Mouse (Mus musculus): ENCODE results near the gene Vps37d. TPM values are rescaled to one million over a fixed set of nuclear protein-coding genes. Genes with fewer than 3 reads are reported as not detected.

The Vps37d gene
- polyA plus RNA-seq, 1 experiment from 2014 or later, result 7.7 TPM

GRCm38 (mm10) chr5:135080539-135080938 lies 2.5 kb upstream of the Vps37d start:
- ATAC-seq (ENCODE audit: low read depth), result no peak
- H3K4me2 ChIP-seq (ENCODE audit: low read depth, low read length), result no peak overlapping the region
- no peaks in the 10 kb centered on the region for H3K9me3 ChIP-seq (ENCODE audit: control insufficient read depth, low read length)
- H3K9ac ChIP-seq (ENCODE audit: low read depth, low read length), result no peak overlapping the region
- no peak overlapping the region for H3K27ac ChIP-seq (replicated peaks; ENCODE audit: low read depth, low read length)
- H3K27me3 ChIP-seq (replicated peaks; ENCODE audit: control insufficient read depth, insufficient read depth, low read length), result no peaks in the 10 kb centered on the region
- WGBS, result 88% methylated on average over 5 of the region's 5 CpGs
- no peaks in the 10 kb centered on the region; the same call in 1 of the 2 replicates for H3K36me3 ChIP-seq (ENCODE audit: control insufficient read depth, insufficient read depth, low read length)
- no peaks in the 10 kb centered on the region for H3K4me1 ChIP-seq (ENCODE audit: control insufficient read depth, insufficient read depth, low read length)
- no peak for DNase-seq (ENCODE audit: low spot score)
- H3K4me3 ChIP-seq (ENCODE audit: low read depth, low read length), result no peak overlapping the region

- H3K9ac ChIP-seq (ENCODE audit: low read depth, low read length), result no peak overlapping the region
- 86% methylated on average over 2 of the region's 2 CpGs for WGBS
- no peaks in the 10 kb centered on the region for H3K9me3 ChIP-seq (ENCODE audit: control insufficient read depth, low read length)
- H3K27ac ChIP-seq (replicated peaks; ENCODE audit: low read depth, low read length), result no peak overlapping the region
- no peak overlapping the region for H3K4me3 ChIP-seq (ENCODE audit: low read depth, low read length)
- no peaks in the 10 kb centered on the region for H3K4me1 ChIP-seq (ENCODE audit: control insufficient read depth, insufficient read depth, low read length)
- peaks cover 9% of the 10 kb centered on the region; the same call in 1 of the 2 replicates for H3K36me3 ChIP-seq (ENCODE audit: control insufficient read depth, insufficient read depth, low read length)
- no peaks in the 10 kb centered on the region for H3K27me3 ChIP-seq (replicated peaks; ENCODE audit: control insufficient read depth, insufficient read depth, low read length)
- no peak overlapping the region for H3K4me2 ChIP-seq (ENCODE audit: low read depth, low read length)
- DNase-seq (ENCODE audit: low spot score), result no peak
- no peak for ATAC-seq (ENCODE audit: low read depth)
These were observed 1.5 kb upstream of the Vps37d start for GRCm38 (mm10) chr5:135079578-135079977.

- Histone ChIP-seq H3K4me2 (ENCODE audit: low read depth, low read length) (peak overlapping the region; percentile 69), H3K36me3 (ENCODE audit: control insufficient read depth, insufficient read depth, low read length) (peaks cover 12% of the 10 kb centered on the region; the same call in 1 of the 2 replicates), H3K9ac (ENCODE audit: low read depth, low read length) (peak overlapping the region; percentile 98), H3K27me3 (replicated peaks; ENCODE audit: control insufficient read depth, insufficient read depth, low read length) (no peaks in the 10 kb centered on the region), H3K27ac (replicated peaks; ENCODE audit: low read depth, low read length) (no peak overlapping the region), H3K4me1 (ENCODE audit: control insufficient read depth, insufficient read depth, low read length) (peaks cover 1% of the 10 kb centered on the region; the same call in 1 of the 2 replicates), H3K9me3 (ENCODE audit: control insufficient read depth, low read length) (no peaks in the 10 kb centered on the region), H3K4me3 (ENCODE audit: low read depth, low read length) (peak overlapping the region; percentile 94)
- peak; percentile 50 for ATAC-seq (ENCODE audit: low read depth)
- DNase-seq (ENCODE audit: low spot score), result no peak
- WGBS, result 2% methylated on average over 9 of the region's 11 CpGs
These were observed 380 bp upstream of the Vps37d start for GRCm38 (mm10) chr5:135078482-135078810.

- peak overlapping the region; percentile 94 for H3K4me3 ChIP-seq (ENCODE audit: low read depth, low read length)
- H3K27ac ChIP-seq (replicated peaks; ENCODE audit: low read depth, low read length), result peak overlapping the region; percentile 92
- peak; percentile 68 for ATAC-seq (ENCODE audit: low read depth)
- H3K9ac ChIP-seq (ENCODE audit: low read depth, low read length), result peak overlapping the region; percentile 98
- peaks cover 4% of the 10 kb centered on the region; the same call in 1 of the 2 replicates for H3K4me1 ChIP-seq (ENCODE audit: control insufficient read depth, insufficient read depth, low read length)
- no peaks in the 10 kb centered on the region for H3K9me3 ChIP-seq (ENCODE audit: control insufficient read depth, low read length)
- peak overlapping the region; percentile 69 for H3K4me2 ChIP-seq (ENCODE audit: low read depth, low read length)
- 15% methylated on average over 14 of the region's 14 CpGs for WGBS
- DNase-seq (ENCODE audit: low spot score), result peak; percentile 82
- peaks cover 23% of the 10 kb centered on the region for H3K36me3 ChIP-seq (ENCODE audit: control insufficient read depth, insufficient read depth, low read length)
- H3K27me3 ChIP-seq (replicated peaks; ENCODE audit: control insufficient read depth, insufficient read depth, low read length), result no peaks in the 10 kb centered on the region
These were observed 1.0 kb downstream of the Vps37d start for GRCm38 (mm10) chr5:135076931-135077505.

GRCm38 (mm10) chr5:135076368-135076767 lies 1.7 kb downstream of the Vps37d start:
- H3K27ac ChIP-seq (replicated peaks; ENCODE audit: low read depth, low read length), result no peak overlapping the region
- peak overlapping the region; percentile 94; the same call in 1 of the 2 replicates for H3K4me3 ChIP-seq (ENCODE audit: low read depth, low read length)
- peaks cover 28% of the 10 kb centered on the region for H3K36me3 ChIP-seq (ENCODE audit: control insufficient read depth, insufficient read depth, low read length)
- H3K27me3 ChIP-seq (replicated peaks; ENCODE audit: control insufficient read depth, insufficient read depth, low read length), result no peaks in the 10 kb centered on the region
- no peaks in the 10 kb centered on the region for H3K9me3 ChIP-seq (ENCODE audit: control insufficient read depth, low read length)
- DNase-seq (ENCODE audit: low spot score) (no peak), ATAC-seq (ENCODE audit: low read depth) (no peak)
- peak overlapping the region; percentile 69 for H3K4me2 ChIP-seq (ENCODE audit: low read depth, low read length)
- H3K4me1 ChIP-seq (ENCODE audit: control insufficient read depth, insufficient read depth, low read length), result peaks cover 4% of the 10 kb centered on the region; the same call in 1 of the 2 replicates
- 90% methylated on average over 14 of the region's 14 CpGs for WGBS
- H3K9ac ChIP-seq (ENCODE audit: low read depth, low read length), result peak overlapping the region; percentile 98; the same call in 1 of the 2 replicates

GRCm38 (mm10) chr5:135075655-135076054 lies 2.4 kb downstream of the Vps37d start:
- ATAC-seq (ENCODE audit: low read depth) (no peak), DNase-seq (ENCODE audit: low spot score) (no peak)
- H3K4me1 ChIP-seq (ENCODE audit: control insufficient read depth, insufficient read depth, low read length), result peaks cover 4% of the 10 kb centered on the region; the same call in 1 of the 2 replicates
- WGBS, result 68% methylated on average over 4 of the region's 4 CpGs
- no peaks in the 10 kb centered on the region for H3K27me3 ChIP-seq (replicated peaks; ENCODE audit: control insufficient read depth, insufficient read depth, low read length)
- no peaks in the 10 kb centered on the region for H3K9me3 ChIP-seq (ENCODE audit: control insufficient read depth, low read length)
- no peak overlapping the region for H3K4me3 ChIP-seq (ENCODE audit: low read depth, low read length)
- H3K27ac ChIP-seq (replicated peaks; ENCODE audit: low read depth, low read length), result no peak overlapping the region
- H3K4me2 ChIP-seq (ENCODE audit: low read depth, low read length), result no peak overlapping the region
- H3K9ac ChIP-seq (ENCODE audit: low read depth, low read length), result no peak overlapping the region
- H3K36me3 ChIP-seq (ENCODE audit: control insufficient read depth, insufficient read depth, low read length), result peaks cover 28% of the 10 kb centered on the region

GRCm38 (mm10) chr5:135073349-135074150 lies 4.5 kb downstream of the Vps37d start:
- Histone ChIP-seq H3K27me3 (replicated peaks; ENCODE audit: control insufficient read depth, insufficient read depth, low read length) (no peaks in the 10 kb centered on the region), H3K4me1 (ENCODE audit: control insufficient read depth, insufficient read depth, low read length) (peaks cover 4% of the 10 kb centered on the region; the same call in 1 of the 2 replicates), H3K9me3 (ENCODE audit: control insufficient read depth, low read length) (no peaks in the 10 kb centered on the region), H3K4me3 (ENCODE audit: low read depth, low read length) (no peak overlapping the region), H3K27ac (replicated peaks; ENCODE audit: low read depth, low read length) (peak overlapping the region; percentile 33; the same call in 1 of the 2 replicates), H3K4me2 (ENCODE audit: low read depth, low read length) (no peak overlapping the region; the same call in 1 of the 2 replicates), H3K9ac (ENCODE audit: low read depth, low read length) (peak overlapping the region; percentile 31), H3K36me3 (ENCODE audit: control insufficient read depth, insufficient read depth, low read length) (peaks cover 28% of the 10 kb centered on the region)
- no peak for DNase-seq (ENCODE audit: low spot score)
- WGBS, result 38% methylated on average over 13 of the region's 26 CpGs
- no peak for ATAC-seq (ENCODE audit: low read depth)

- peaks cover 4% of the 10 kb centered on the region; the same call in 1 of the 2 replicates for H3K4me1 ChIP-seq (ENCODE audit: control insufficient read depth, insufficient read depth, low read length)
- ATAC-seq (ENCODE audit: low read depth), result no peak
- peaks cover 28% of the 10 kb centered on the region for H3K36me3 ChIP-seq (ENCODE audit: control insufficient read depth, insufficient read depth, low read length)
- no peak overlapping the region for H3K27ac ChIP-seq (replicated peaks; ENCODE audit: low read depth, low read length)
- no peaks in the 10 kb centered on the region for H3K27me3 ChIP-seq (replicated peaks; ENCODE audit: control insufficient read depth, insufficient read depth, low read length)
- no peak overlapping the region for H3K9ac ChIP-seq (ENCODE audit: low read depth, low read length)
- H3K4me3 ChIP-seq (ENCODE audit: low read depth, low read length), result no peak overlapping the region
- WGBS, result 69% methylated on average over 6 of the region's 6 CpGs
- no peak for DNase-seq (ENCODE audit: low spot score)
- no peaks in the 10 kb centered on the region for H3K9me3 ChIP-seq (ENCODE audit: control insufficient read depth, low read length)
- H3K4me2 ChIP-seq (ENCODE audit: low read depth, low read length), result no peak overlapping the region
These were observed 5.3 kb downstream of the Vps37d start for GRCm38 (mm10) chr5:135072720-135073119.
